Mouse (Mus musculus) lung, postnatal 14 days (tissue): ENCODE data around the gene Atl3.
A peak's percentile ranks its signal among the peaks of the same experiment; 100 is the strongest.
"Not testable (repeated sequence)": the region's sequence is repeated elsewhere in the genome, so short reads cannot be mapped to it uniquely, and the experiment has no call there.

Source experiments
- DNase-seq: peaks from one replicate; pipeline ENCODE4 v3.0.0; 2021

Atl3 gene

GRCm38 (mm10) chr19:7493352-7494186, at the start of gene Atl3:
TSS of gene Atl3 (plus strand) at chr19:7494040.
- no peak for DNase-seq

GRCm38 (mm10) chr19:7445105-7445504, 48.7 kb upstream of the Atl3 start:
- DNase-seq, result no peak

GRCm38 (mm10) chr19:7445596-7445995, 48.2 kb upstream of the Atl3 start:
- DNase-seq, result no peak

GRCm38 (mm10) chr19:7456803-7457202, 37.0 kb upstream of the Atl3 start:
- no peak for DNase-seq

DNA sequence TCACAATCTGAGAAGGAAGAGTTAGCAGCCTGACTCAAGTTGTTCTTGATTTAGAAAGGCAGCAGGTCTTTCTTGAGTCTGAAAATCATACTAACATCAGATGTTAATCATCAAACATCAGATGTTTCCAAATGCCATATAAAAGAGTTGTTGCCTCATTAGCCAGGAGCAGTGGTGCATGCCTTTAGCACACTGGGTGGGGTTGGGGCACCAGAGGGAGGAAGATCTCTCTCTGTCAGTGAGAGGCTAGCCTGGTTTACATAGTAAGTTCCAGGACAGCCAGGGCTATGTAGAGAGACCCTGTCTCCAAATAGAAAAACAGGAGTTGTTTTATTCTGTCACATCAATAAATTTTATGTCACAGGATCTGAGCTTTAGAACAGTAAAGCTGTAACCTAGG, 34.9 kb upstream of the Atl3 start:
- DNase-seq, result no peak

- no peak for DNase-seq
Observed at GRCm38 (mm10) chr19:7459370-7459769, 34.5 kb upstream of the Atl3 start.

GRCm38 (mm10) chr19:7467915-7468314, 25.9 kb upstream of the Atl3 start:
- DNase-seq, result no peak

DNA sequence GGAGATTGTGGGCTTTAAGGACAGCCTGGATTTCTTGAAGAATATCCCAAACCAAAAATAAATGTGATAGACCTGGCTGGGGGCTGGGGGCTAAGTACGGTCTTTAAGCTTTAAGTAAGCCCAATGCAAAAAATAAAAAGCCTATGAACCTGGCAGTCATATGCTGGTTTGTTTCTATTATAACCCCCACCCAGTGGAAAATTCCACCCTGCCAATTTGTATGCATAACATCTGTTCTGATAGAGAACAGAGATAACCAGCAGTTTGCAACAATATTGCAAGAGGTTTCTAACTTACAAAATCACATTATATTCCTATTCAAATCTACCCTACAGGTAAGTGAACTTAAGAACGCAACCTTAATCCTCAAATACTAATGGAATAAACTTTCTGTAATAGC, 23.2 kb upstream of the Atl3 start:
- DNase-seq, result no peak

DNA sequence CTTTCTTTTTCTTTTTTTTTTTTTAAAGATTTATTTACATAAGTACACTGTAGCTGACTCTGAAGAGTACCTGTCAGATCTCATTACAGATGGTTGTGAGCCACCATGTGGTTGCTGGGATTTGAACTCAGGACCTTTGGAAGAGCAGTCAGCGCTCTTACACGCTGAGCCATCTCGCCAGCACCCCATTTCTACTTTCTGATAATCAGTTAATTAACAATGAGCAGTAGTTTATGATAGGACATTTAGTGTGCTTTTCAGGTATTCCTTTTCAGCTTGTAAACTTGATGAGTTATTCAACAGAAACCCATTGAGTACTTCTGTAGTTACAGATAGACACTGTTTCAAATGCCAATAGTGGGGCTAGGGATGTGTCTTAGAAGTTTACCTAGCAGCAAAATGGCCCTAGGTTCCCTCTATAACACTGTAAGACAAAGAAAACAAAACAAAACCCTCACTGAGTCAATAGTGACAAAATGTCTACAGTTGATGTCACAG, 14.0 kb upstream of the Atl3 start:
- DNase-seq, result no peak

- DNase-seq, result no peak
Observed at GRCm38 (mm10) chr19:7481541-7482265, 12.1 kb upstream of the Atl3 start.

DNA sequence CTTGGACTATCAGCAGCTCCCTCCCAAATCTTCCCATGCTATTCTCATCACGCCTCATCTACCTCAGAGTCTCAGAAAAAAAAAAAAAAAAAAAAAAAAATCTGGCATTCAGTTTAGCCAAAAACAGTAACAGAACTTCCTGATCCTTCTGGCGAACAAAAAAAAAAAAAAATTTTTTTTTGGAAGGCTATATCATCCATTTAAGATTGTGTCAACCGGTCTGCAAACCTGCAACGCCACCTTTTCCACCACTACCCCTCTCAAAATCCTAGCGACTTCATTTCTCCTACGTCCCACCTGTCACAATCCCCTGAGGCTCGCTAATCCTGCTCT, 11.6 kb upstream of the Atl3 start:
- no peak for DNase-seq

DNA sequence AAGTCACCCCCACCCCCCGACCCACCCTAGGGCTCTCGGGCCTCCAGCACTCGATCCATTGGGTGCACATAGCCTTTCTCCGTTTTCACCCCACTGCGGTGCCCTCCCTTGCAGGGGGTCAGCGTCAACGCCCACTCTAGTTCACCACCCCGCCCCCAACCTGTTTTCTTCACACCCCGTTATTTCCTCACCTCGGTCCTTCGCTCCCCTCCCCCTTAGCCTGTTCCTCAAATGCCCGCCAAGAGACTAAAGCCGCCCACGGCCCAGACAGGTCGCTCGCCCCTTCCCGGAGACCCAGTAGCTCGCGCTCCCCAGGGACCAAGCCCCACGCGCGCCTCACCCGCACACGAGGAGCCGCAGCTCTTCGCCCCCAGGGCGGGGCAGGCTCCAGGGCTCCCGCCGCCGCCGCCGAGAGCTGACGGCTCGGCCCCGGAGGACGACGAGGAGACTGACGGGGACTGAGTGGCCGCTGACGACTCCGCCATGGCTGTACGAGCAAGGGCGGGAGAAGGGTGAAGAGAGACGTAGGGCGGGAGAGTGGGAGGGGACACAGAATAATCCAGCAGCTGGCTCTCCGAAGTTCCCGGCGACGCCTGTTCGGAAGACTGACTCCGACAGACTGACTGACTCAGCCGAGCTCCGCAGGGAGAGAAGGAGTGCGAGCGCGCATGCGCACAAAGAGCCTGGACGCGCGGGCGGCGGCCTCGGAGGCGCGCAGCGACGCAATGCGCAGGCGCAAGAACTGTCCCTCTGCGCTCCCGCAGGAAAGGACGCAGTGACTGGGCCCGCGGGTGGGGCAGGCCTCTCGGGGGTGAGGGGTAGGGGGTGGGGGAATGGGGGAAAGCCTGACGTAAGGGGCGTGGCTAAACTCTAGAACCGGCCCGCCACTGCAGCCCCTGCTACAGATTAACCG, 11.0 kb upstream of the Atl3 start, which contains the start of gene Rtn3:
TSS of gene Rtn3 (minus strand) at position 683 of the 913 bp plus-strand sequence.
- peak; percentile 98 for DNase-seq

DNA sequence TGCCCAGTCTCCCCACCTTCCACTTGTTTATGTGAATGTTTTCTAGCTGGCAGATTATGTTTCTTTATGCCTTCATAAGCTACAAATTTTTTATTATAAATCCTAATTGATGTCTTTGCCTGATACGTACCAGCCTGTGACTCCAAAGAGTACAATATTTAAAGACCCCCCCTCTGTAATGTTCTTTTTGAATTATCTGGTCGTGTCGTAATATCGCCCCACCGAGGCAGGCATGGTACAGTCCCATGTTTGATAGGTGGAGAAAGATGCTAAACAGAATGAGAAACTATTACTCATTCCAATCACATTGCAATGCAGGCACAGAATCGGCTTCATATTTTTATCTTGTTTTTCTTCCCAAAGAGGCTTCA, 10.3 kb upstream of the Atl3 start:
- DNase-seq, result no peak

DNA sequence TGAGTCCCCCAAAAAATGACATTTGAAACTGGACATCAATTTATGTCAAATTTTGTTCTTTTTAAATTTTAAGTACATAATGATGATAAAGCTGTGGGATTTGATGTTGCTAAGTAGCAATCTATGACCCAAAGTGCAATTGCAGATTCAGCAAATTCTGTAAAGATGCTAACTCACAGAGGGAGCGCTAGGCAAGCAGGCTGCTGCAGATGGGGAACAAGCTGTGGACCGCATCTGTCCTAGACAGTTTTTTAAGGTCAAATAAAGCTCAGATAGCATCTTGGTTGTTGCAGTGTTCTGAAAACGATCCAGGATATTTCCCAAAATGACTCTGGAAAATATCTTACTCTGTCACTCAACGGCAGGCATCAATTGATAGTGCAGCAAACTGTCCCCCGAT, 9.8 kb upstream of the Atl3 start:
- DNase-seq, result no peak

DNA sequence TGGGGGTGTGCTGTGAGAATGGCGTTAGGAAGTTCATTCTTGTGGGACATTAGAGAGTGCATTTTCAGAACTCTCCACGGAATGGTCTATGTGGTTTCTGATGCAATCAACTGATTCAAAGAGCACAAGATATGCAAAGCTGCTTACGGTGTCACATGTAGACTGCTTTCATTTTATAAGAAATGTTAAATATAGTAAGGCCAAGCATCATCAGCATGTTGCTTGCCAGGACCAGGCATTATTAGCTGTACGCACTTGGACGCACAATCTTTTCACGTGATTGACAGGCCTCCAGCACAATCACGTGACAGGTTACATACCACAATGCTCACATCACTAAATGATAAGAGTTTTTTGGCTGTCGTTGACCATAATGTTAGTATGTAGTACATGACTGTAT, 6.2 kb upstream of the Atl3 start:
- no peak for DNase-seq

DNA sequence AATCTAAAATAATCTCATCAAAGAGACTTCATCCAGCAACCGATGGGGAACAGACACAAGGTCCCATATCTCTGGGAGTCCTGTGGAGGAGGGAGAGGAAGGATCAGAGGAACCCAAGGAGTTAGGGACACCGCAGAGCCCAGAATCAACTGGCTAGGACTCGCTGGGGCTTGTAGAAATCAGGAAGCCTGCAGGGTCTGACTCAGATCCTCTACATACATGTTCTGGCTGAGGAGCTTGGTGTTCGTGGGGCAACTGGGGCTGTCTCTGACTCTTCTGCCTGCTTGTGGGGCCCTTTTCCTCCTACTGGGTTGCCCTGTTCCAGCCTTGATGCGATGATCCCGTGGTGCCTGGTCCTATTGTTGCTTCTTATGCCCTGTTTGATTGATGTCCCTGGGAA, 1.9 kb upstream of the Atl3 start:
- DNase-seq, result no peak

GRCm38 (mm10) chr19:7492682-7493081, 1.2 kb upstream of the Atl3 start:
- no peak for DNase-seq

DNA sequence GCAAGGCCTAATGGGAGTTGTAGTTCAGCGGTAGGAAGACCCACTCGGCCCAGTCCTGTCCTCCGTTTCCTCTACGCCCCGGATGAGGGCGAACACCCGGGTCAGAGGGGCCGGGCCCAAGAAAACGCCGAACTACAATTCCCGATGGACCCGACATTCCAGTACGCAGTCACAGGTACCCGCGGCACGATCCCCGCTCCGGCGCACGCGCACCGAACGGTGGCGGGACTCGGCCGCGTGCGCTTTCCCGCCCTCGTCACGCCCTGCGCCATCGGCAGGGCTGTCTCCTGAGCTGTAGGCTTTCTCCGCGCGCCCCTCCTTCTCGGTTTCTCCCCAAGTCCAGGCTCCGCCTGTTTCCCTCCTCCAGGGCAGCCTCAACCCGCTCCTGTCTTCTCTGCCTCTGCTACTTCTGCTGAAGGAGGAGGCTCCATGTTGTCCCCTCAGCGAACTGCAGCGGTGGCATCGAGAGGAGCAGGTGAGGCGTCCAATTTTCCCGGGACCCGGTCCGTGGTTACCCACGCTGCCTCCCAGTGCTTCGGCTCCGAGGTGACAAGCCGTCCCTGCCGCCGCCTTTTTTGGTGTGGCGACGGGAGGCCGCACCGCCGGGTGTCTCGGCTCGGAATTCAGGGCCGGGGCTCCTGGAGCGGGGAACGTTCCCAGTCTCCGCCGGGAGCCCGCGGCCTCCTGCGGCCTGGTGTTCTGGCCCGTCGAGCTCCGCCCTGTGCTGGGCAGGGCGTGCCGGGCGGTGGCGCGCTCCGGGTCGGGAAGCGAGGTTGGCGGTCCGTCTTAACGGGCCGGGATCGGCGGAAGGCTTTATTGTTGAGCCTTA, 561 bp downstream of the Atl3 start:
- DNase-seq, result peak; percentile 94

DNA sequence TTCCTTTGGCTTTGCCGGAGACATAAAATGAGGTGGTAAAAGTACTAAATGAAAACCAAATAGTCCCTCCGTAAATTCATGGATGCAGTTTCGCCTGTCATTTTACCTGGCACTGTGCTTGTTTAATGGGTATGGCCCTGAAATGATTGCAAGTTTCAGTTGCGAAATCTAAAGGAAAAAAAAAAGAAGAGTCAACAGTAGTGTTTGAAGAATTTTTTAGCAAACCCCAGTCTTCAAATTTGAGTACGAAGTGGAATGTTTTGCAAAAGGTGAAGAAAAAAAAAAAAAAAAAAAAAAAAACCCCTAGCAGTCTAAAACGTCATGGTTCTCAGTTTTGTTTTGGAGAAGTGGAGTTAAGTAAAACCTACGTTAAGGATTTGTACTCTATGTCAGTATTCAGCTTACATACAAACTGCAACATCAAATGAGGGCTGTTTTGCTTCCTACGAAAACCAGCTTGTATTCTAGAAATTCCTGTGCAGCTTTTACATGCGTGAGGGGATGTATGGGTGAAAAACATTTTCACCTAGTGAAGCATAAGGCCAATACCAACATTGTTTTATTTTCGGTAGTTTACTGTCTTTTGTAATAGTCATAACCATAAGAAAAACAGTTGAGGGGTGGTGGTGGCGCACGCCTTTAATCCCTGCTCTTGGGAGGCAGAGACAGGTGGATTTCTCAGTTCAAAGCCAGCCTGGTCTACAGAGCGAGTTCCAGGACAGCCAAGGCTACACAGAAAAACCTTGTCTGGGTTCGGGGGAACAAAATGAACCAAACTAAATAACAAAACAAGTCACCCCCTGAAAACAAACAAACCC, 1.6 kb downstream of the Atl3 start:
- DNase-seq, result no peak

- DNase-seq, result not testable (repeated sequence)
Observed at GRCm38 (mm10) chr19:7496070-7496469, 2.2 kb downstream of the Atl3 start.

- DNase-seq, result no peak
Observed at GRCm38 (mm10) chr19:7498816-7499215, 5.0 kb downstream of the Atl3 start.
